Mouse (Mus musculus) CH12.LX (cell line): ENCODE results near the gene Myh9. TPM values are rescaled to one million over a fixed set of nuclear protein-coding genes. Genes with fewer than 3 reads are reported as not detected.
A peak's percentile ranks its signal among the peaks of the same experiment; 100 is the strongest.

Experiments used
- DNase-seq: peaks from one replicate; pipeline ENCODE4 v3.0.0-alpha.2; 2013; ENCODE audit errors: extremely low read depth
- H3K27ac ChIP-seq: 2 replicates; pipeline ENCODE4 v1.5.1; 2012; ENCODE audit warnings: low read depth, mild to moderate bottlenecking, control low read depth, moderate library complexity; ENCODE audit not compliant: insufficient read depth
- H3K27me3 ChIP-seq: replicated peaks from 2 replicates; pipeline ENCODE3; 2012; ENCODE audit warnings: inconsistent platforms
- H3K36me3 ChIP-seq, 2 experiments: replicated peaks in 1 of 2; 2 replicates each; pipeline versions ENCODE3 to v1.6.1; 2012; ENCODE audit warnings: inconsistent platforms in 1 of 2, low read length in 1 of 2, mild to moderate bottlenecking in 1 of 2, mixed read lengths in 1 of 2, moderate library complexity in 1 of 2; ENCODE audit not compliant: control insufficient read depth in 1 of 2, insufficient read depth in 1 of 2
- H3K4me1 ChIP-seq, 2 experiments: 2 replicates each; pipeline ENCODE4 v1.6.1; 2012; ENCODE audit warnings: inconsistent platforms in 1 of 2, moderate library complexity in 1 of 2; ENCODE audit not compliant: insufficient read depth in 2 of 2, control insufficient read depth in 1 of 2
- H3K4me2 ChIP-seq: 2 replicates; pipeline ENCODE4 v1.6.1; 2012; ENCODE audit warnings: low read depth, mild to moderate bottlenecking, control low read depth; ENCODE audit not compliant: poor library complexity, insufficient read depth, severe bottlenecking
- H3K4me3 ChIP-seq, 3 experiments: fragments of 150-350 bp in 1 of 3; sonication (generic) in 1 of 3; replicated peaks in 1 of 3; 2 replicates each; pipeline versions ENCODE3 to v1.5.1; 2011 to 2012; ENCODE audit warnings: low read depth in 2 of 3, low read length in 2 of 3, mild to moderate bottlenecking in 2 of 3, moderate library complexity in 2 of 3, control low read depth in 1 of 3, improper control_type of control experiment in 1 of 3, inconsistent platforms in 1 of 3, mixed read lengths in 1 of 3; ENCODE audit not compliant: poor library complexity in 1 of 3
- H3K79me2 ChIP-seq: replicated peaks from 2 replicates; pipeline ENCODE4 v1.6.1; 2012; ENCODE audit warnings: mild to moderate bottlenecking, moderate library complexity; ENCODE audit not compliant: control insufficient read depth, poor library complexity, insufficient read depth, severe bottlenecking; ENCODE audit errors: extremely low read depth
- H3K9ac ChIP-seq: 2 replicates; pipeline ENCODE4 v1.6.1; 2012; ENCODE audit warnings: low read depth, mild to moderate bottlenecking, control low read depth, moderate library complexity; ENCODE audit not compliant: insufficient read depth
- H3K9me3 ChIP-seq: replicated peaks from 2 replicates; pipeline ENCODE3; 2012; ENCODE audit warnings: low read length, inconsistent platforms, mixed read lengths
- CTCF ChIP-seq, 2 experiments: IDR thresholded peaks in 1 of 2; conservative IDR thresholded peaks in 1 of 2; 2 replicates each; pipeline ENCODE4 v1.5.1; 2011 to 2012; ENCODE audit warnings: low read depth in 2 of 2, low read length in 2 of 2, improper control_type of control experiment in 1 of 2, inconsistent platforms in 1 of 2, mild to moderate bottlenecking in 1 of 2, moderate library complexity in 1 of 2
- ELF1 ChIP-seq: IDR thresholded peaks from 2 replicates; pipeline ENCODE4 v1.6.1; 2014; ENCODE audit warnings: low read depth, mild to moderate bottlenecking, inconsistent platforms, low read length, improper control_type of control experiment
- HCFC1 ChIP-seq: IDR thresholded peaks from 2 replicates; pipeline ENCODE4 v1.6.1; 2012; ENCODE audit warnings: low read depth, mild to moderate bottlenecking, inconsistent platforms, low read length, improper control_type of control experiment
- MXI1 ChIP-seq: IDR thresholded peaks from 2 replicates; pipeline ENCODE4 v1.6.1; 2011; ENCODE audit warnings: mild to moderate bottlenecking, low read depth, low read length, improper control_type of control experiment
- NELFE ChIP-seq: IDR thresholded peaks from 2 replicates; pipeline ENCODE4 v1.6.1; 2011; ENCODE audit warnings: low read depth, low read length, improper control_type of control experiment
- PAX5 ChIP-seq: IDR thresholded peaks from 2 replicates; pipeline ENCODE4 v1.6.1; 2012; ENCODE audit warnings: low read length, inconsistent platforms, mixed read lengths
- POLR2A ChIP-seq: IDR thresholded peaks from 2 replicates; pipeline ENCODE4 v1.6.1; 2011; ENCODE audit warnings: low read depth, mild to moderate bottlenecking, improper control_type of control experiment, low read length
- TBP ChIP-seq: conservative IDR thresholded peaks from 2 replicates; pipeline ENCODE4 v1.6.1; 2011; ENCODE audit warnings: low read depth, low read length, improper control_type of control experiment
- TCF12 ChIP-seq: IDR thresholded peaks from 2 replicates; pipeline ENCODE4 v1.6.1; 2014; ENCODE audit warnings: low read depth, mild to moderate bottlenecking, inconsistent platforms, low read length, improper control_type of control experiment
- ZMIZ1 ChIP-seq: IDR thresholded peaks from 2 replicates; pipeline ENCODE4 v1.6.1; 2012; ENCODE audit warnings: low read depth, mild to moderate bottlenecking, inconsistent platforms, low read length, improper control_type of control experiment
- ZNF384 ChIP-seq: IDR thresholded peaks from 2 replicates; pipeline ENCODE4 v1.6.1; 2012; ENCODE audit warnings: low read depth, low read length, improper control_type of control experiment, inconsistent platforms
- dilution Hi-C: fragments of 300-500 bp; cut with MboI; formaldehyde crosslinking; loops from 2 replicates; pipeline ENCODE4 v1.14.3; 2020; ENCODE audit warnings: low sequenced_read_pairs; ENCODE audit not compliant: extremely low pct_unique_long_range_greater_than_20kb, extremely low pct_ligation_motif_present
- in situ Hi-C: fragments of 300-500 bp; cut with MboI; formaldehyde crosslinking; loops from 3 replicates; pipeline ENCODE4 v1.14.3; 2019; ENCODE audit warnings: low sequenced_read_pairs, low pct_ligation_motif_present, low pct_unique_long_range_greater_than_20kb, mixed read lengths
- polyA plus RNA-seq: library from polyadenylated mRNA; unstranded; fragments of >175 nt; gene quantifications from 2 replicates; pipeline ENCODE4 v1.2.1, GENCODE M21; 2012; ENCODE audit warnings: low read depth; ENCODE audit not compliant: insufficient read length
- total RNA-seq, 2 experiments: library from RNA; depleted of rRNA; stranded (reverse); fragments of 300-350 nt in 1 of 2; fragments of >200 nt in 1 of 2; gene quantifications; 2 replicates each; pipeline ENCODE4 v1.2.3; 2012 to 2014

Myh9 gene
- total and polyA plus RNA-seq, 3 experiments, result 43.8 to 165 (median 146) TPM

DNA sequence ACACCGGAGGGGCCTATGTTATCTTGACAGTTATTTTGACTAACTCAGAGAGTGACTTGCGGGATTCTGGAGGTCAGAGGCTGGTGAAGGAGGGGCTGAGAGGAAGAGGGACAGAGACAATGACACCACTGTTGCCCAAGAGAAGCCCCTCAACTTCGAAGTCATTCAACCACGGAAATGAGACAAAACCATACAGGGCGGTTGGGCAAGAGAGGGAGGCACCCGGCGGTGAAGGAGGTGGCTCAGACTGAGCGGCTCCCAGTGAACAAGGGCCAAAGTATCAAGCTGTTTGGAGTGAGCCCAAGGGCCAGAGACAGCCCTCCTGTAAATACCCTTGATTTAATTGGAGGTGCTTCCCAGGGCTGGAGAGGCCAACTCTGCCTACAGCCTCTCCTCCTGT is 13.3 kb upstream of the Myh9 start:
- H3K9me3 ChIP-seq, result peaks cover 17% of the 10 kb centered on the region
- no peaks in the 10 kb centered on the region for H3K36me3 ChIP-seq
- H3K4me1 ChIP-seq, result peaks cover 8 to 33% of the 10 kb centered on the region in 2 experiments; a peak in 3 of 4 replicates
- DNase-seq, result no peak
- H3K79me2 ChIP-seq, result no peaks in the 10 kb centered on the region
- no peak overlapping the region for H3K4me3 ChIP-seq
- H3K4me2 ChIP-seq, result no peak overlapping the region
- in situ Hi-C loops (no loop called here), dilution Hi-C loops (no loop called here)
- no peaks in the 10 kb centered on the region for H3K27me3 ChIP-seq
- TF ChIP-seq PAX5 (no peak), NELFE (no peak)
- no peak overlapping the region for H3K9ac ChIP-seq
- no peak overlapping the region for H3K27ac ChIP-seq

DNA sequence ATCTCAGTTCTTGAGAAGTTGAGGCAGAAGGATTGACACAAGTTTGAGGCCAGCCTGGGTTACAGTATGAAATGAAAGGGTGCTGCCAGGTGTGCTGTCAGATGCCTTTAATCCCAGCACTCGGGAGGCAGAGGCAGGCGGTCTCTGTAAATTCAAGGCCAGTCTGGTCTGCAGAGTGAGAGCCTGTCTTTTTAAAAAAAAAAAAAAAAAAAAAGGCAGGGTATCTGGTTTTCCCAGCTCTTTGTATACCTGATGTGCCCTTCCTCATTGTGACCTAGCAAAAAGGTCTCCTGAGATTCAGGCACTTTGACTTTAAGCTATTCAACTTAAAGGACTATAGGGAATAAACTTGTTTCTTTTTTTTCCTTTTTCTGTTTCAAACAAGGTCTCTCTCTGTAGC is 10.0 kb upstream of the Myh9 start:
- H3K27me3 ChIP-seq, result no peaks in the 10 kb centered on the region
- H3K27ac ChIP-seq, result no peak overlapping the region
- DNase-seq, result no peak
- in situ Hi-C loops (no loop called here), dilution Hi-C loops (no loop called here)
- H3K4me2 ChIP-seq, result no peak overlapping the region
- no peaks in the 10 kb centered on the region for H3K36me3 ChIP-seq
- no peaks in the 10 kb centered on the region for H3K79me2 ChIP-seq
- H3K4me3 ChIP-seq, result no peak overlapping the region
- H3K9me3 ChIP-seq, result no peaks in the 10 kb centered on the region
- H3K9ac ChIP-seq, result no peak overlapping the region
- peaks cover 28 to 62% of the 10 kb centered on the region in 2 experiments for H3K4me1 ChIP-seq
- TF ChIP-seq ZNF384 (peak; percentile 72), MXI1 (no peak)

DNA sequence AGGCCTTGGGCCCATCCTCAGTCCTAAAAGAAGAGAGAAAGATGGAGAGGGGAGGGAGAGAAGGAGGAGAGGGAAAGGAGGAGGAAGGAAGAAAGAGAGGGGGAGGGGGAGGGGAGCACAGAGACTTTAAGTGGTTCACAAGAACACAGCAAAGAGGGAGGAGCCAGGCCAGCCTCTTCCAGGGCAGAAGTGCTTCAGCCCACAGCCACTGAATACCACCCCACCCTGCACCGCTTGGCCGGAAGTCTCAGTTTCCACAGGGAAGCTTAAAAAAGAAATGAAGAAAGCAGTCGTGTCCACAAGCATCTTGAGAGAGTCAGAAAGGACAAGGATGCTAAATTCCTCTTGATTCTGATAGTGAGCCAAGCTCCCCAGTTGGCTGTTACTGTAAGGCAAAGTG is 9.2 kb upstream of the Myh9 start:
- Histone ChIP-seq H3K4me2 (peak overlapping the region; percentile 67), H3K9ac (no peak overlapping the region), H3K9me3 (no peaks in the 10 kb centered on the region), H3K36me3 (no peaks in the 10 kb centered on the region), H3K4me1 (peaks cover 34 to 64% of the 10 kb centered on the region in 2 experiments), H3K4me3 (no peak overlapping the region), H3K27ac (peak overlapping the region; percentile 22; the same call in 1 of the 2 replicates), H3K27me3 (no peaks in the 10 kb centered on the region), H3K79me2 (no peaks in the 10 kb centered on the region)
- dilution Hi-C loops, result no loop called here
- in situ Hi-C loops, result no loop called here
- TF ChIP-seq TCF12, result no peak
- no peak for TF ChIP-seq HCFC1
- no peak for TF ChIP-seq ZMIZ1
- no peak for TF ChIP-seq CTCF (conservative IDR thresholded peaks at IDR 0.05 in 1 of 2, IDR thresholded peaks at IDR 0.05 in 1 of 2; ENCODE audit: low read depth in 2 of 2, low read length in 2 of 2)
- peak; percentile 44; the same call in 1 of the 2 replicates for TF ChIP-seq POLR2A
- 0 out of 2 replicates have a peak, but pooled peaks have one; percentile 20 for TF ChIP-seq TBP
- no peak for TF ChIP-seq PAX5
- TF ChIP-seq ELF1, result peak; percentile 54; the same call in 1 of the 2 replicates
- DNase-seq, result no peak
